Mouse (Mus musculus): ENCODE data around the gene Wdr95.

DNA sequence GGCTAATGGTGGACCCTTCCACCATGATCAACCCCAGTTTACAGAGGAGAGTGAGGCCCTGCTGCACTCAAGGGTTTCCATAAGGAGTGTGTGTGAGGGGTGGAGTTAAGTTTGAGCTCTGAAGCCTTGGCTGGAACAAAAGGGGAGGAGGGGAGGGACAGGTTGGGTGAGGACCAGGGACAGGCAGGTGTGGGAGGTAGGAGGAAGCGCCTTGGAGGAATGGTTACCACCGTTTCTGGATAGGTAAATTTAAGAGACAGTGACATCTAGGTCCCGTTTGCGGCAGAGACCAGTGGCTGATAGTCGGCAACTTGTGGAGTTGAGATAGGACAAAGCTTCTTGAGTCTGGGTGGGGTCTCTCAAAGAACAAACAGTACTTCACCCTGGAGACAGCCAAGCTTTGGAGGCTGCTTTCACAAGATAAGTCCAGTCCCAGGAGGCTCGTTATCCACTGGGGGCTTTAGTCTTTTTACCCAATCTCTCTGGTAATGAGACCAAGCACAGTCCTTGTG is 120.5 kb downstream of the Wdr95 start:
- no peak for TF ChIP-seq POLR2A (IDR thresholded peaks at IDR 0.05; ENCODE audit: borderline replicate concordance, control insufficient read depth, low read depth, low read length)
- TF ChIP-seq CTCF (IDR thresholded peaks at IDR 0.05; ENCODE audit: control insufficient read depth, insufficient read depth, low read length), result no peak

All from bone marrow, adult 2 months (tissue).